Mouse (Mus musculus): ENCODE results near the gene Zfp386. TPM values are rescaled to one million over a fixed set of nuclear protein-coding genes. Genes with fewer than 3 reads are reported as not detected.

Zfp386 gene
- polyA plus RNA-seq (2012; rRNA removed): 2.8 and 4.5 TPM in 2 replicates

DNA sequence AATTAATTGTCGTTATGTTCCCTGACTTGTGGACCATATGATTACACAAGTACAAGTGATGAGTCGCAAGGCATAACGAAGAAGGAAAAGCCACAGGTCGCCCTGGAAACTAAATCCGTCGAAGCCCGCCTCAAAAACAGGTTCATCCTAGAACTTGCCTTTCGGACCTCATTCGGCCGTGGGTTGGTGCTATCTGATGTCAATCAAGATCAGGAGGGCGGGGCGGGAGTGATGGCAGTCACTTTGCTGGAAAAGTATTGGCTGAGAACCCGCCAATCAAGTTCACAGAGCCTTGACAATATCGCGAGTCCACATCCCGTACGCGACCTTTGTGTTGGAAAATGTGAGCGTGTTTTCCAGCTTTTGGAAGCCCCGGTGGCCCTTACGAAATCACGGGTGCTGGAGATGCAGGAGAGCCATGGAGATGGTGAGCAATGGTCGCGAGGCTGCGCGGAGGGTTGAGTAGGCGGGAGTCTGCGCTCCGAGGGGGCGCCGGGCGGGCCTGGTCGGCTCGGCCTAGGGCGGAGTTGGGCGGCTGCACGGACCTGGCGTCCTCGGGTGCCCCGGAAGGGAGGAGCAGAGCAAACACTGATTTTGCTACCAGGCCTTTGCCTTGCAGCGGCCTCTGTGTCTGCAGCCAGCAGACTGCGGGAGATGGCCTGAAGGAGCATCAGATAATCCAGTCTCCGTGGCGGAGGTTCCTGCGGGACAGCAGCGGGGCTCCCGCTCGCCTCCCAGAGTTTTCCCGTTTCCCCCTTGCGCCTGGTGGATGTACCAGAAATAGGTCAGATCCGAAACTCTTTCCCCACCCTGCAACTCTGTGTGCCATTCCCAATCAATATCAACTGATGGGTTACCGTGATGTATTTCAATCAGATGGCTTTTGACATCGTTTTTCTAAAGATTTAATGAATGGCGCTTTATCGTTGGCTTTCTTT lies at the start of gene Zfp386:
Gene Zfp386, plus strand, starts transcription at position 285 of the 938 bp plus-strand sequence.

DNA sequence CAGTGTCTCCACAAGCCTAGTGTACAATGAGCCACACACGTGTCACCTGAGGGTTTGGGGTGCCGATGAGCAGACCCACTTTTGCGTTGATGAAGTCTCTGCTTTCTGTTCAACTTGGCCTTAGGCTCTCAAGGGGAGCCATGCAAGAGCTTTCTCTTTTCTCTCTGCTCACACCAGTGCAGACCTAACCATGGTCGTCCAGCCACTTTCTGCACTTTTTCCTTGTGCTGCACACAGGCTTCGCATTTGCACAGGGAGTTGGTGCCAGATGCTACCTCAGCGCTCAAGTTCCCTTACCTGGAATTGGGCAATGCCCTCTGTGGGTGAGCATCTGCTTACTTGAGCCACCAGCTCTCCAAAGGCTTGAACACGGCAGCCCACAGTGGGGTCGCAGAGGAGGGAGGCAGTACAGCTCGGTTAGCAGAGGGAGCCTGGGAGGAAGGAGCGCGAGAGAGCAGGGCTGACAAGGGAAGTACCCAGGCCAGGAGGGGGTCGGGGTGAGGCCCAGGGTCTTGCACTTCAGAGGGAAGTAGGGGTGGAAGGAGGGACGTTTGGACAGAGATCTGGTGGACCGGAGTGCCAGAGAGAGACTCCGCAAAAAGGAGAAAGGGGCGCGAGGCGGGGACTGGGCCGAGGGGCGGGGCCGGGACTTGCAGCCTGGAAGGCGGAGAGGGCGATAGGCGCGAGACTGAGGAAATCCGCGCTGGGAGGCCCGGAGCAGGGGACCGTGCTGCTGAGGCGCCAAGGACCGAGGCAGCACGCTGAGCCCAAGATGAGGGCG lies 29.7 kb downstream of the Zfp386 start, which contains the start of gene Vipr2:
Gene Vipr2, plus strand, starts transcription at position 653 of the 781 bp plus-strand sequence.

Other genes with a start within 250 kb of the Zfp386 start
- 1.9 TPM in 2 replicates for gene Vipr2, start 30.0 kb downstream of the Zfp386 start, polyA plus RNA-seq (2012; rRNA removed)
- gene Wdr60, start 215.3 kb downstream of the Zfp386 start, polyA plus RNA-seq (2012; rRNA removed): 6.8 and 9.4 TPM in 2 replicates
- not detected in 2 replicates for gene Gm11027, start 227.7 kb downstream of the Zfp386 start, polyA plus RNA-seq (2012; rRNA removed)
- gene Esyt2, start 233.5 kb downstream of the Zfp386 start, polyA plus RNA-seq (2012; rRNA removed): 15.4 and 16.5 TPM in 2 replicates